Mouse (Mus musculus): Measurements from ENCODE around the gene Zfp985. TPM values are rescaled to one million over a fixed set of nuclear protein-coding genes. Genes with fewer than 3 reads are reported as not detected.
"Not testable (repeated sequence)": the region's sequence is repeated elsewhere in the genome, so short reads cannot be mapped to it uniquely, and the experiment has no call there.

The Zfp985 gene
- polyA plus RNA-seq, 1 experiment from 2014 or later: 0.18 TPM

DNA sequence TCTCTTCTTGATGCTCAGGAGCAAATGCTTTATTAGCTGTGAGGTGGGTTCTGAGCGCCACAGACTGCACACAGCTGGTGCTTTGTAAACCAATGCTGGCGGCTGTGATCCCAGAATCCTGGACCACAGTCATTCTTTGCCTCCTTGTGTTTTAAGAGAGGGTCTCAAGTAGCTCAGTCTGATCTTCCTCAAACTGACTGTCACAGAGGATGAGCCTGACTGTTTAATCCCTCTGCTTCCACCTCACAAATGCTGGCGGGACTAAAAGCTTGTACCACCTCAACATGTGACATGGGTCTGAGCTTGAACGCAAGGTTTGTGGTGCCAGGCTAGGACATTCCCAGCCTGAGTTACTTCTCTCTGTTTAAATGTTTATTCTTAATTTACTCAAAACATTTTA is 52.4 kb downstream of the Zfp985 start:
- Histone ChIP-seq H3K27me3 (no peaks in the 10 kb centered on the region), H3K9ac (replicated peaks) (no peak overlapping the region), H3K36me3 (no peaks in the 10 kb centered on the region), H3K4me3 (replicated peaks) (no peak overlapping the region), H3K9me3 (peaks cover 44% of the 10 kb centered on the region), H3K4me2 (no peak overlapping the region), H3K27ac (no peak overlapping the region), H3K4me1 (replicated peaks) (no peaks in the 10 kb centered on the region)
- no peak for ATAC-seq (ENCODE audit: insufficient number of reproducible peaks, insufficient read depth, low FRiP score, low TSS enrichment, low read depth)
- 80% methylated on average over 4 of the region's 4 CpGs for WGBS

DNA sequence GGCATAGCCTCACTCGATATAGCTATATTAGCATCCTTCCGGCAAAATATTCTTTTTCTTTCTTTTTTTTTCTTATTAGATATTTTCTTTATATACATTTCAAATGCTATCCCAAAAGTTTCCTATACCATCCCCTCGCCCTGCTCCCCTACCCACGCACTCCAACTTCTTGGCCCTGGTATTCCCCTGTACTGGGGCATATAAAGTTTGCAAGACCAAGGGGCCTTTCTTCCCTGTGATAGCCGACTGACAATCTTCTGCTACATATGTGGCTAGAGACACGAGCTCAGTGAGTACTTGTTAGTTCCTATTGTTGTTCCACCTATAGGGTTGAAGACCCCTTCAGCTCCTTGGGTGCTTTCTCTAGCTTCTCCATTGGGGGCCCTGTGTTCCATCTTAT is 53.4 kb downstream of the Zfp985 start:
- 84% methylated on average over 6 of the region's 6 CpGs for WGBS
- ATAC-seq (ENCODE audit: insufficient number of reproducible peaks, insufficient read depth, low FRiP score, low TSS enrichment, low read depth): not testable (repeated sequence)

DNA sequence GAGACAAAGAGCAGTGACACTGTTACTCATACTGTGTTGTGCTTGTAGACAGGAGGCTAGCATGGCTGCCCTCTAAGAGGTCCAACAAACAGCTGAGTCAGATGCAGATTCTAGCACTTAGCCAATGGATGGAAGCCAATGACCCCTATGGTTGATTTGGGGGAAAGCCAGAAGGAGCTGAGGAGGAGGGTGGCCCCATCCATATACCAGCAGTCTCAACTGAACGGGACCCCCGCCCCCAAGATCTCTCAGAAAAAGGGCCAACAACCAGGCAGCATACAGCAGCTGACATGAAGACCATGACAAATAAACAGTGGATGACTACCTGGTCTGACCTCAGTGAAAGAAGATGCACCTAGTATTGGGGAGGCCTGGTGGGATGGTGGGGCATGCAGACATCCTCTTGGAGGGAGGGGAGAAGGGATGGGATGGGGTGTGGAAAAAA is 80.8 kb downstream of the Zfp985 start:
- H3K4me1 ChIP-seq (replicated peaks): not testable (repeated sequence)

More for the DNA sequence above, 53.4 kb downstream of the Zfp985 start:
- H3K4me2 ChIP-seq; H3K27me3 ChIP-seq; H3K36me3 ChIP-seq; H3K27ac ChIP-seq; H3K4me3 ChIP-seq (replicated peaks); H3K4me1 ChIP-seq (replicated peaks); H3K9ac ChIP-seq (replicated peaks): not testable (repeated sequence)
- peaks cover 42% of the 10 kb centered on the region for H3K9me3 ChIP-seq

More for the DNA sequence above, 80.8 kb downstream of the Zfp985 start:
- no CpG with 5 or more reads among the region's 2 CpGs for WGBS
- H3K4me3 ChIP-seq (replicated peaks); H3K9ac ChIP-seq (replicated peaks); H3K9me3 ChIP-seq; H3K27ac ChIP-seq; H3K4me2 ChIP-seq; H3K27me3 ChIP-seq; H3K36me3 ChIP-seq: not testable (repeated sequence)
- peak; percentile 76; the same call in 1 of the 2 replicates for ATAC-seq (ENCODE audit: insufficient number of reproducible peaks, insufficient read depth, low FRiP score, low TSS enrichment, low read depth)

Other genes starting within 250 kb of the Zfp985 start
- 0.09 TPM in 1 of 2 replicates, not detected in the other for gene Zfp988, start 247.6 kb upstream of the Zfp985 start, polyA plus RNA-seq (2016; fragmentation: Nextera tagmentation; extraction: Ambion mirVana)
- gene Zfp978, start 192.0 kb upstream of the Zfp985 start, polyA plus RNA-seq (2016; fragmentation: Nextera tagmentation; extraction: Ambion mirVana): 0.26 TPM in 1 of 2 replicates, not detected in the other
- gene Zfp982, start 60.9 kb upstream of the Zfp985 start, polyA plus RNA-seq (2016; fragmentation: Nextera tagmentation; extraction: Ambion mirVana): 13.6 and 16.5 TPM in 2 replicates
- 0.92 and 1.1 TPM in 2 replicates for gene Gm16503, start 13.1 kb upstream of the Zfp985 start, polyA plus RNA-seq (2016; fragmentation: Nextera tagmentation; extraction: Ambion mirVana)
- gene Zfp979, start 89.2 kb downstream of the Zfp985 start, polyA plus RNA-seq (2016; fragmentation: Nextera tagmentation; extraction: Ambion mirVana): 2.5 and 3.1 TPM in 2 replicates
- not detected in 2 replicates for gene Zfp534, start 149.3 kb downstream of the Zfp985 start, polyA plus RNA-seq (2016; fragmentation: Nextera tagmentation; extraction: Ambion mirVana)